Mouse (Mus musculus): ENCODE data around the gene Stra6l.

Gene Stra6l

DNA sequence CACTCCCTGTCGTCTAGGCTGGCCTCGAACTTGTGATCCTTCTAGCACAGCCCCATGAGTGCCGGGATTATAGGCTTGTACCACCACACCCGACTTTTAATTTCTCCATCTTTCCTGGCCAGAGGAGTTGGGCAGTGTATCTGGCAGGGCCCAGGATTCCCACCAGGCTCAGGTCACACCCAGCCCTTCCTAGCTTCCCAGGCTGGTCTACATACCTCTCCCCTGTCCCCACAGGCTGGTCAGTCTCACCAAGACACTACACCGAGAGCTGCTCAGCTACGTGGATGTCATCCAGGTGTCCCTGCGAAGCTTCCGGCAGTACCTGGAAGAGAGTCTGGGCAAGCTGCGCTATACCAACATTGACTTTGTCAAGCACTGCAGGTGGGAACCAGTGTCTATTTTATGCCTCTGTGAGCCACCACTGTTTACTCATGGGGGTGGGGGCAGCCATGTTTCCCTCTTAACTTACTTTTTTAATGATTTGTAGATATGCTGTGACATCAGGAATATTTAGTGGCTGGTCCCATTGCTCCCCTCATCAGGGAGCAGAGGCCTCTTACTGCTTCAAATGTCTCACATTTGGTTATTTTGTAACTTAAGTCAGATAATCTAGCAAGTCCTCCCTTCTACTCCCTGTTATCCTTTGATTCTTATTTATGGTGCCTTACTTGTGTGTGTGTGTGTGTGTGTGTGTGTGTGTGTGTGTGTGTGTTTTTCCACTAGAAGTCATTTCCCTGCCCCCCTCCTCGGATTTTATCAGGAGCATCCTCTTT, 73.4 kb downstream of the Stra6l start:
- DNase-seq: no peak

GRCm38 (mm10) chr4:45924011-45924410, 75.5 kb downstream of the Stra6l start:
- no peak for DNase-seq

DNA sequence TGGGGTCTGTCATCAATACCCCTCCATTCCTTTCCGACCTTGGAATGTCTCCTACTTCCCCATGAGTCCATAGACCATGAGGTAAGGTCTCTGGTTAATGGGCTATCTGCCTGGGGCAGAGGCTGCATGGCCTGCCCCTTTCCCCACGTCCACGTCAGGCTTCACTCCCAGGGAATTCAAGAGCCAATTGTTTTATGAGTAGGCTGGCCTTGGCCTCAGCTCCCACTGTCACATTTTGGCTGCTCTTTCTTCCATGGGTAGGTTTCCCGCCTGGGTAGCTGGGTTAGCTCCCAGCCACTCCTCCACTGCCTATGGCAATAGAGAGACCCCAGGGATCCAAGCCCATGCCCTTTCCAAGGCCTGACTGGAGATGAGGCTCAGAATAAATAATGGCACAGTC, 80.1 kb downstream of the Stra6l start:
- no peak for DNase-seq

Measured in thymus, postnatal 14 days (tissue).